In the genomic region with DNA sequence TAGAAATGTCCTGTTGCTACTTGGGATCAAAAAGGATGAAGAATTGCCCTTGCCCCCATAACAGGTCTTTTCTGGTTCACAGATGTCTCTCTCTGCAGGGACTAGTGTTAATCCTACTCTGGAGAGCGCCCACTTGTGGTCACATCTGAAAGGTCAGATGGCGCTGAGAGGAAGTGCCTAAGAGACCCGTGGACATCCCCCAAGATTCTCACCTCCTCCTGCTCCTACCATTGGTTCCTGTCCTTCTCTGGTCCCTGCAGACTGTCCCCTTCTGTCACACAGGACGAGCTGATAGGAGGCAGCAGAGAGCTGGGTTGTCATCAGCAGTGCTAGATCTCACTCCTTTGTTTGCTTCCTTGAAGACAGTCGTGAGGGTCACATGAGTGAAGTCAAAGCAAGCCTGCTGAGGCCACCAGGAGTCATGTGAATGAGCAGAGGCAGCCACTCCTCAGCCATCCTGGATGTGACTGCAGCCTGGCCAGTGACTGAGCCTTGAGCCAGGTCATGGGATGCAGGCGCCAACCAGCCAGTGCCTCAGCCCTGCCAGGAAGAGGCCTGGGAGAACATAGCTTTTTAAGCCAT, we compare ENCODE assay signal across 8 mouse cellular contexts.
DNase-seq lines count a peak whose midpoint lies in the region; ATAC-seq lines count a peak whose summit lies in the region.

No protein-coding gene starts in this region.

- no peak overlapping the region for H3K4me2 ChIP-seq in midbrain, embryonic 16.5 days (ENCODE audit: low read length)

- H3K27ac ChIP-seq in midbrain, embryonic 10.5 days (replicated peaks), result no peak overlapping the region
- no peak overlapping the region for H3K27ac ChIP-seq in midbrain, embryonic 16.5 days (ENCODE audit: low read length)

- H3K4me1 ChIP-seq in midbrain, embryonic 10.5 days, result peaks cover 13% of the 10 kb centered on the region
- H3K4me1 ChIP-seq in midbrain, embryonic 16.5 days (ENCODE audit: control insufficient read depth, insufficient read depth, low read length), result peaks cover 6% of the 10 kb centered on the region; the same call in 1 of the 2 replicates

- ATAC-seq in midbrain, embryonic 16.5 days, result no peak
- ATAC-seq in megakaryocyte-erythroid progenitor cell, adult 5-6 weeks (replicated peaks; ENCODE audit: low FRiP score, low TSS enrichment, poor library complexity, severe bottlenecking), result peak; percentile 59; the same call in 1 of the 2 replicates

- no peaks in the 10 kb centered on the region for H3K9me3 ChIP-seq in midbrain, embryonic 10.5 days (replicated peaks)
- no peaks in the 10 kb centered on the region for H3K9me3 ChIP-seq in midbrain, embryonic 16.5 days (replicated peaks; ENCODE audit: control insufficient read depth, low read length, poor library complexity, severe bottlenecking)

- H3K36me3 ChIP-seq in midbrain, embryonic 10.5 days, result no peaks in the 10 kb centered on the region
- no peaks in the 10 kb centered on the region for H3K36me3 ChIP-seq in midbrain, embryonic 16.5 days (ENCODE audit: control insufficient read depth, insufficient read depth, low read length)

- peak; percentile 67 for DNase-seq in embryo, embryonic 10 days (ENCODE audit: low spot score)
- DNase-seq in embryo, embryonic 11 days, result no peak
- peak; percentile 58 for DNase-seq in midbrain, embryonic 10.5 days (ENCODE audit: low spot score)
- peak; percentile 28 for DNase-seq in cerebellum, adult 11 months
- peak; percentile 51 for DNase-seq in induced T-regulatory cell, adult 2 months (ENCODE audit: low read depth)
- no peak for DNase-seq in spleen, adult 12 weeks (ENCODE audit: low spot score)

- no peaks in the 10 kb centered on the region for H3K27me3 ChIP-seq in midbrain, embryonic 10.5 days (ENCODE audit: low read depth, poor library complexity, severe bottlenecking)
- H3K27me3 ChIP-seq in midbrain, embryonic 16.5 days (ENCODE audit: control insufficient read depth, insufficient read depth, low read depth, low read length), result no peaks in the 10 kb centered on the region

- H3K9ac ChIP-seq in midbrain, embryonic 16.5 days (ENCODE audit: low read depth, low read length), result no peak overlapping the region

- WGBS in midbrain, embryonic 10.5 days, result 28% methylated on average over 6 of the region's 6 CpGs
- WGBS in midbrain, embryonic 16.5 days, result 25% methylated on average over 6 of the region's 6 CpGs

- no peak overlapping the region for H3K4me3 ChIP-seq in midbrain, embryonic 10.5 days
- no peak overlapping the region for H3K4me3 ChIP-seq in midbrain, embryonic 16.5 days (ENCODE audit: low read depth, low read length)

Comparison
In these comparisons a context has a peak if more than half of its experiments do, and no peak if none do; other contexts are left out.
1. DNase-seq: peak in embryo, embryonic 10 days (single experiment), midbrain, embryonic 10.5 days (single experiment), cerebellum, adult 11 months (single experiment) and induced T-regulatory cell, adult 2 months (single experiment); none in embryo, embryonic 11 days (single experiment) and spleen, adult 12 weeks (single experiment).